Mouse (Mus musculus) brain, embryonic 14.5 days (tissue): ENCODE results near the gene Aff3.

ENCODE experiments used
- CTCF ChIP-seq: fragments of 200-500 bp; IDR thresholded peaks from 2 replicates; pipeline ENCODE4 v1.5.1; 2012; ENCODE audit warnings: inconsistent platforms, mild to moderate bottlenecking, moderate library complexity, borderline replicate concordance; ENCODE audit not compliant: insufficient read depth, insufficient read length; ENCODE audit errors: extremely low read depth
- POLR2A ChIP-seq: fragments of 200-500 bp; IDR thresholded peaks from 2 replicates; pipeline ENCODE4 v1.6.1; 2012; ENCODE audit warnings: mild to moderate bottlenecking, inconsistent platforms, borderline replicate concordance; ENCODE audit not compliant: poor library complexity, insufficient read depth, insufficient read length, severe bottlenecking; ENCODE audit errors: extremely low read depth

GRCm38 (mm10) chr1:38548671-38549661, 115.8 kb downstream of the Aff3 start:
- TF ChIP-seq POLR2A, result no peak
- no peak for TF ChIP-seq CTCF
